In the genomic region with DNA sequence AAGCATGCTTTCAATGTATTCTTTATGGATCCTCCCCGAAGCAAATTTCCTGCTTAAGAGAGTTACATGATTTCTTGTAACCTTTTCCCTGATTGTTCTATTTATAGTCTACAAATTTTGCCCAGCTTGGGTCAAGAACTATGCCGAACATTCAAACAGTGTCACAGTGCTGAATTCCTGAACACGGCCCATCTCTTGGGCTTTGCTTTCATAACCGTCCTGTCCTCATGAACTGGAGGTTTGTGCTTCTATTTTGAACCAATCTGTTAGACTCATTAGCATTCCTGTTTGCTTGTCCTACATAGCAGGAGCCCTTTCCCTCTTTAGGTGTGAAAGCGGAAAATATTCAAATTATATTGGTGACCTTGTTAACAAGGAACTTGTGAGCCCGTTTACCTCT, we compare ENCODE assay signal across 23 mouse cellular contexts.
DNase-seq lines count a peak whose midpoint lies in the region; ATAC-seq and TF ChIP-seq lines count a peak whose summit lies in the region.
"Had no signal": no experiment of that assay in that cellular context is flagged by ENCODE, and none has a peak within 500 bp of the region (broad histone marks: within the 10 kb centered on the region; RNA-seq: fewer than 3 reads in every experiment).

No protein-coding gene starts in this region.

- TF ChIP-seq POLR2A in heart, adult 2 months (IDR thresholded peaks at IDR 0.05; ENCODE audit: insufficient read depth, low read depth, low read length), result no peak

- no peak overlapping the region for H3K4me2 ChIP-seq in kidney, embryonic 16.5 days (replicated peaks; ENCODE audit: low read depth, low read length)
- no peak overlapping the region for H3K4me2 ChIP-seq in hindbrain, postnatal 0 days (ENCODE audit: low read depth, low read length)
- H3K4me2 ChIP-seq: embryonic facial prominence, embryonic 13.5 days; heart, embryonic 11.5 days; hindbrain, embryonic 14.5 days had no signal

- H3K9ac ChIP-seq in heart, adult 2 months (ENCODE audit: low read depth, low read length), result no peak overlapping the region
- no peak overlapping the region for H3K9ac ChIP-seq in kidney, embryonic 16.5 days (replicated peaks; ENCODE audit: low read length)
- H3K9ac ChIP-seq in hindbrain, postnatal 0 days (replicated peaks; ENCODE audit: low read length), result no peak overlapping the region
- H3K9ac ChIP-seq: embryonic facial prominence, embryonic 13.5 days; hindbrain, embryonic 14.5 days had no signal

- peaks cover 2% of the 10 kb centered on the region; the same call in 1 of the 2 replicates for H3K36me3 ChIP-seq in heart, adult 2 months (ENCODE audit: control insufficient read depth, insufficient read depth, low read length)
- H3K36me3 ChIP-seq in heart, embryonic 10.5 days, result no peaks in the 10 kb centered on the region
- no peaks in the 10 kb centered on the region for H3K36me3 ChIP-seq in kidney, embryonic 16.5 days (ENCODE audit: insufficient read depth, low read length)
- H3K36me3 ChIP-seq in hindbrain, postnatal 0 days (ENCODE audit: insufficient read depth, low read length), result no peaks in the 10 kb centered on the region
- H3K36me3 ChIP-seq: embryonic facial prominence, embryonic 13.5 days; G1E; hindbrain, embryonic 10.5 days had no signal

- WGBS in heart, adult 2 months, result 20% methylated on average over 6 of the region's 6 CpGs
- WGBS in heart, embryonic 10.5 days, result 73% methylated on average over 6 of the region's 6 CpGs
- WGBS in kidney, embryonic 16.5 days, result 77% methylated on average over 6 of the region's 6 CpGs
- 74% methylated on average over 6 of the region's 6 CpGs for WGBS in hindbrain, postnatal 0 days

- no peaks in the 10 kb centered on the region for H3K9me3 ChIP-seq in heart, embryonic 10.5 days
- no peaks in the 10 kb centered on the region for H3K9me3 ChIP-seq in kidney, embryonic 16.5 days (ENCODE audit: low read length)
- no peaks in the 10 kb centered on the region for H3K9me3 ChIP-seq in hindbrain, postnatal 0 days (ENCODE audit: low read length)
- H3K9me3 ChIP-seq: embryonic facial prominence, embryonic 13.5 days; G1E; hindbrain, embryonic 10.5 days had no signal

- peak overlapping the region; percentile 34 for H3K27ac ChIP-seq in heart, adult 2 months
- no peak overlapping the region for H3K27ac ChIP-seq in heart, embryonic 10.5 days
- H3K27ac ChIP-seq in kidney, embryonic 16.5 days (ENCODE audit: low read length), result no peak overlapping the region
- no peak overlapping the region for H3K27ac ChIP-seq in hindbrain, postnatal 0 days
- H3K27ac ChIP-seq: embryonic facial prominence, embryonic 13.5 days; hindbrain, embryonic 10.5 days; hindbrain, embryonic 14.5 days; kidney, postnatal 0 days had no signal

- no peak for TF ChIP-seq EP300 in heart, adult 2 months (IDR thresholded peaks at IDR 0.05; ENCODE audit: insufficient read depth, low read depth, low read length)

- peak; percentile 5 for DNase-seq in adrenal gland, postnatal 10 days
- no peak for DNase-seq in adrenal gland, postnatal 14 days
- DNase-seq in heart, adult 2 months, result peak in 1 of 2 experiments; percentile 8
- no peak for DNase-seq in heart, embryonic 10.5 days (ENCODE audit: low spot score)
- peak; percentile 2 for DNase-seq in kidney, adult 9 months
- no peak for DNase-seq in hindbrain, postnatal 0 days (ENCODE audit: low spot score)
- DNase-seq: adrenal gland, postnatal 36 days; B cell, adult 2 months; cerebellum, adult 11 months; cerebellum, adult 9-11 months; cerebellum, postnatal 36 days; gastrocnemius, postnatal 10 days; kidney, adult 2 months had no signal

- H3K79me2 ChIP-seq in heart, adult 2 months (replicated peaks; ENCODE audit: control insufficient read depth, insufficient read depth, low read length), result no peaks in the 10 kb centered on the region

- intact Hi-C loops in heart, adult 2 months (cut with DNase I), result no loop called here

- H3K27me3 ChIP-seq in heart, adult 2 months (ENCODE audit: control insufficient read depth, insufficient read depth, low read length), result no peaks in the 10 kb centered on the region
- H3K27me3 ChIP-seq in heart, embryonic 10.5 days (ENCODE audit: insufficient read depth, poor library complexity, severe bottlenecking), result no peaks in the 10 kb centered on the region
- no peaks in the 10 kb centered on the region for H3K27me3 ChIP-seq in kidney, embryonic 16.5 days (ENCODE audit: insufficient read depth, low read length)
- no peaks in the 10 kb centered on the region for H3K27me3 ChIP-seq in hindbrain, postnatal 0 days (ENCODE audit: insufficient read depth, low read length)
- H3K27me3 ChIP-seq: embryonic facial prominence, embryonic 13.5 days had no signal

- TF ChIP-seq CTCF in heart, adult 2 months (IDR thresholded peaks at IDR 0.05), result no peak
- TF ChIP-seq CTCF in hindbrain, postnatal 0 days (IDR thresholded peaks at IDR 0.05; ENCODE audit: low read depth), result no peak

- ATAC-seq in kidney, embryonic 16.5 days (ENCODE audit: low FRiP score, low TSS enrichment), result no peak
- no peak for ATAC-seq in hindbrain, postnatal 0 days
- ATAC-seq: CD4-positive, CD25-positive, alpha-beta regulatory T cell, adult 4 months; forebrain, embryonic 14.5 days; intestine, embryonic 16.5 days had no signal

- H3K4me3 ChIP-seq in heart, adult 2 months, result no peak overlapping the region
- H3K4me3 ChIP-seq in heart, embryonic 10.5 days, result no peak overlapping the region
- H3K4me3 ChIP-seq in kidney, embryonic 16.5 days (ENCODE audit: low read length), result no peak overlapping the region
- no peak overlapping the region for H3K4me3 ChIP-seq in hindbrain, postnatal 0 days (ENCODE audit: low read length)
- H3K4me3 ChIP-seq: embryonic facial prominence, embryonic 13.5 days; hindbrain, embryonic 10.5 days had no signal

- H3K4me1 ChIP-seq in heart, adult 2 months (ENCODE audit: control insufficient read depth, insufficient read depth, low read length), result peaks cover 4% of the 10 kb centered on the region
- no peaks in the 10 kb centered on the region for H3K4me1 ChIP-seq in heart, embryonic 10.5 days
- H3K4me1 ChIP-seq in kidney, embryonic 16.5 days (ENCODE audit: insufficient read depth, low read length), result no peaks in the 10 kb centered on the region
- no peaks in the 10 kb centered on the region for H3K4me1 ChIP-seq in hindbrain, postnatal 0 days (ENCODE audit: insufficient read depth, low read length)
- H3K4me1 ChIP-seq: embryonic facial prominence, embryonic 13.5 days; hindbrain, embryonic 10.5 days had no signal

Comparison
In these comparisons a context has a peak if more than half of its experiments do, and no peak if none do; other contexts are left out.
1. DNase-seq: peak in adrenal gland, postnatal 10 days (single experiment) and kidney, adult 9 months (single experiment); none in adrenal gland, postnatal 14 days (single experiment), heart, embryonic 10.5 days (single experiment) and hindbrain, postnatal 0 days (single experiment).